Mouse (Mus musculus) layer of hippocampus, postnatal 36 days (tissue): ENCODE measurements around the gene 3110082I17Rik. TPM values are rescaled to one million over a fixed set of nuclear protein-coding genes. Genes with fewer than 3 reads are reported as not detected.

ENCODE experiments used
- DNase-seq, 2 experiments: peaks; one replicate each; pipeline ENCODE4 v3.0.0; 2022
- total RNA-seq, 2 experiments: library from RNA; stranded (reverse); gene quantifications; 2 replicates each; pipeline ENCODE4 v1.2.3; 2021

The 3110082I17Rik gene
- total RNA-seq, result 10 to 100 TPM; 15.2 to 15.7 TPM

- peak; percentile 97 to 98 for DNase-seq
Observed at GRCm38 (mm10) chr5:139460384-139461067, at the start of gene 3110082I17Rik. 3110082I17Rik (minus strand) TSS chr5:139460527.

GRCm38 (mm10) chr5:139506207-139506606, 45.9 kb upstream of the 3110082I17Rik start:
- DNase-seq, result no peak

- peak; percentile 68 to 74 for DNase-seq
Observed at GRCm38 (mm10) chr5:139505073-139505606, 44.8 kb upstream of the 3110082I17Rik start.

GRCm38 (mm10) chr5:139502281-139502680, 42.0 kb upstream of the 3110082I17Rik start:
- peak in 1 of 2 experiments; percentile 41 for DNase-seq

GRCm38 (mm10) chr5:139498791-139499190, 38.5 kb upstream of the 3110082I17Rik start:
- no peak for DNase-seq

- DNase-seq, result no peak
Observed at GRCm38 (mm10) chr5:139496939-139497338, 36.6 kb upstream of the 3110082I17Rik start.

GRCm38 (mm10) chr5:139495019-139495669, 34.8 kb upstream of the 3110082I17Rik start:
- peak; percentile 69 to 73 for DNase-seq

GRCm38 (mm10) chr5:139493690-139494089, 33.4 kb upstream of the 3110082I17Rik start:
- no peak for DNase-seq

GRCm38 (mm10) chr5:139491348-139491747, 31.0 kb upstream of the 3110082I17Rik start:
- DNase-seq, result no peak

GRCm38 (mm10) chr5:139490131-139490530, 29.8 kb upstream of the 3110082I17Rik start:
- no peak for DNase-seq

GRCm38 (mm10) chr5:139484185-139484814, 24.0 kb upstream of the 3110082I17Rik start, which contains the start of gene Zfand2a:
Zfand2a (minus strand) TSS chr5:139484549.
- peak; percentile 98 to 99 for DNase-seq

GRCm38 (mm10) chr5:139483171-139483848, 23.0 kb upstream of the 3110082I17Rik start:
- DNase-seq, result no peak

GRCm38 (mm10) chr5:139480406-139480805, 20.1 kb upstream of the 3110082I17Rik start:
- no peak for DNase-seq

GRCm38 (mm10) chr5:139479088-139479487, 18.8 kb upstream of the 3110082I17Rik start:
- DNase-seq, result no peak

GRCm38 (mm10) chr5:139474741-139475140, 14.4 kb upstream of the 3110082I17Rik start:
- no peak for DNase-seq

GRCm38 (mm10) chr5:139467998-139468397, 7.7 kb upstream of the 3110082I17Rik start:
- no peak for DNase-seq

- DNase-seq, result no peak
Observed at GRCm38 (mm10) chr5:139466801-139467200, 6.5 kb upstream of the 3110082I17Rik start.

- no peak for DNase-seq
Observed at GRCm38 (mm10) chr5:139466373-139466772, 6.0 kb upstream of the 3110082I17Rik start.

GRCm38 (mm10) chr5:139464874-139465273, 4.5 kb upstream of the 3110082I17Rik start:
- no peak for DNase-seq

- no peak for DNase-seq
Observed at GRCm38 (mm10) chr5:139459938-139460337, 389 bp downstream of the 3110082I17Rik start.

GRCm38 (mm10) chr5:139457241-139457640, 3.1 kb downstream of the 3110082I17Rik start:
- DNase-seq, result no peak

GRCm38 (mm10) chr5:139455166-139455565, 5.2 kb downstream of the 3110082I17Rik start:
- DNase-seq, result no peak
